ENCODE assay signal across 10 mouse cellular contexts in the genomic region with DNA sequence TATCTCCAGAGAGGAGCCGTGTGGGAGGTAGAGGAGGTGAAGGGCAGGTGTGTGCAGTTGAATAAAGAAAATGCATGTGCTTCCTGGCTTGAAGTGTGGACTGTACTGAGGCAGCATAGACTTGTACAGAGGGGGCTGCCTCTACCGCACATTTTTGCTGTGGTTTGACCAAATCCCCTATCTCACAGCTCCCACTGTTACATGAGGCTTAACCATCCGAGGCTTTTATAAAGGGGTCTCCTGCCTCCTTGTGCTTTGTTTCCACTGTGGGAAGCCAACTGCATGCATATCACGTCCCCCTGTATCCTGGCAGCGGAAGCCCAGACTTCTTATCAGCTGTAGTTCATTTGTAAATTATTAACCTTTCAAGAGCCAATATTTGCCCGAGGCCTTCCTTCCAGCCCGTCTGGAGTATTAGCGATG. TPM values are rescaled to one million over a fixed set of nuclear protein-coding genes. Genes with fewer than 3 reads are reported as not detected.
A peak's percentile ranks its signal among the peaks of the same experiment; 100 is the strongest.
DNase-seq lines count a peak whose midpoint lies in the region; ATAC-seq and TF ChIP-seq lines count a peak whose summit lies in the region.
"Had no signal": no experiment of that assay in that cellular context is flagged by ENCODE, and none has a peak within 500 bp of the region (broad histone marks: within the 10 kb centered on the region; RNA-seq: fewer than 3 reads in every experiment).

No protein-coding gene starts in this region.

- no peaks in the 10 kb centered on the region for H3K9me3 ChIP-seq in kidney, embryonic 14.5 days (ENCODE audit: control insufficient read depth, low read length)
- H3K9me3 ChIP-seq in hindbrain, embryonic 14.5 days (ENCODE audit: control insufficient read depth, low read length): no peaks in the 10 kb centered on the region
- no peaks in the 10 kb centered on the region for H3K9me3 ChIP-seq in liver, postnatal 0 days (ENCODE audit: low read length)

- no peaks in the 10 kb centered on the region for H3K27me3 ChIP-seq in kidney, embryonic 14.5 days (ENCODE audit: control insufficient read depth, insufficient read depth, low read length)
- no peaks in the 10 kb centered on the region for H3K27me3 ChIP-seq in hindbrain, embryonic 14.5 days (ENCODE audit: control insufficient read depth, insufficient read depth, low read length)
- no peaks in the 10 kb centered on the region for H3K27me3 ChIP-seq in liver, postnatal 0 days (ENCODE audit: insufficient read depth, low read length)
- no peaks in the 10 kb centered on the region for H3K27me3 ChIP-seq in small intestine, adult 2 months (ENCODE audit: control insufficient read depth, insufficient read depth, low read length)

- no peak for TF ChIP-seq POLR2A in small intestine, adult 2 months (IDR thresholded peaks at IDR 0.05; ENCODE audit: low read depth, low read length)

- DNase-seq in kidney, postnatal 10 days: no peak
- no peak for DNase-seq in hindbrain, embryonic 14.5 days (ENCODE audit: low spot score)
- DNase-seq in liver, postnatal 0 days: no peak
- no peak for DNase-seq in MN1 (ENCODE audit: low spot score)
- DNase-seq in spleen, adult 12 weeks (ENCODE audit: low spot score): no peak
- DNase-seq: cerebellum, adult 11-12 months; heart, adult 11 months had no signal

- H3K4me2 ChIP-seq in kidney, embryonic 14.5 days (replicated peaks; ENCODE audit: low read depth, low read length): no peak overlapping the region
- no peak overlapping the region for H3K4me2 ChIP-seq in hindbrain, embryonic 14.5 days (replicated peaks)
- H3K4me2 ChIP-seq in liver, postnatal 0 days (ENCODE audit: low read depth, low read length): peak overlapping the region; percentile 26; the same call in 1 of the 2 replicates

- no peak for TF ChIP-seq CTCF in liver, postnatal 0 days (IDR thresholded peaks at IDR 0.05; ENCODE audit: low read depth)
- TF ChIP-seq CTCF in small intestine, adult 2 months (IDR thresholded peaks at IDR 0.05; ENCODE audit: extremely low read depth, insufficient read length, insufficient replicate concordance, low read depth, low read length): no peak

- peaks cover 7% of the 10 kb centered on the region for H3K4me1 ChIP-seq in kidney, embryonic 14.5 days (ENCODE audit: control insufficient read depth, insufficient read depth, low read length)
- H3K4me1 ChIP-seq in hindbrain, embryonic 14.5 days (replicated peaks; ENCODE audit: control insufficient read depth, insufficient read depth, low read length): peaks cover 29% of the 10 kb centered on the region
- H3K4me1 ChIP-seq in liver, postnatal 0 days (ENCODE audit: insufficient read depth): peaks cover 10% of the 10 kb centered on the region
- peaks cover 21% of the 10 kb centered on the region for H3K4me1 ChIP-seq in small intestine, adult 2 months (ENCODE audit: control insufficient read depth, insufficient read depth, insufficient read length, low read length)

- TF ChIP-seq EP300 in liver, postnatal 0 days (IDR thresholded peaks at IDR 0.05; ENCODE audit: low read depth): no peak

- 55% methylated on average over 8 of the region's 8 CpGs for WGBS in kidney, embryonic 14.5 days
- WGBS in hindbrain, embryonic 14.5 days: 19% methylated on average over 8 of the region's 8 CpGs
- 25% methylated on average over 8 of the region's 8 CpGs for WGBS in liver, postnatal 0 days (ENCODE audit: insufficient replicate concordance)
- WGBS in small intestine, adult 2 months: 26% methylated on average over 8 of the region's 8 CpGs

- peak overlapping the region; percentile 71; the same call in 1 of the 2 replicates for H3K27ac ChIP-seq in kidney, embryonic 14.5 days (ENCODE audit: low read depth, low read length)
- peak overlapping the region; percentile 34 for H3K27ac ChIP-seq in hindbrain, embryonic 14.5 days
- H3K27ac ChIP-seq in liver, postnatal 0 days (ENCODE audit: low read depth): no peak overlapping the region
- peak overlapping the region; percentile 36; the same call in 1 of the 2 replicates for H3K27ac ChIP-seq in small intestine, adult 2 months (ENCODE audit: insufficient read depth, low read depth, low read length)

- ATAC-seq in kidney, embryonic 14.5 days (ENCODE audit: low FRiP score, low TSS enrichment): peak; percentile 60
- ATAC-seq in hindbrain, embryonic 14.5 days (ENCODE audit: low FRiP score): peak; percentile 55; the same call in 1 of the 2 replicates
- peak; percentile 38; the same call in 1 of the 2 replicates for ATAC-seq in liver, postnatal 0 days
- no peak for ATAC-seq in cerebellum, adult (ENCODE audit: insufficient number of reproducible peaks, low FRiP score, low TSS enrichment)

- H3K36me3 ChIP-seq in kidney, embryonic 14.5 days (ENCODE audit: control insufficient read depth, insufficient read depth, low read length): no peaks in the 10 kb centered on the region
- no peaks in the 10 kb centered on the region for H3K36me3 ChIP-seq in hindbrain, embryonic 14.5 days (replicated peaks; ENCODE audit: control insufficient read depth, insufficient read depth)
- H3K36me3 ChIP-seq in liver, postnatal 0 days (replicated peaks; ENCODE audit: insufficient read depth, low read length): no peaks in the 10 kb centered on the region
- H3K36me3 ChIP-seq in small intestine, adult 2 months (ENCODE audit: control insufficient read depth, insufficient read depth, low read length): no peaks in the 10 kb centered on the region

- no peak overlapping the region for H3K9ac ChIP-seq in kidney, embryonic 14.5 days (ENCODE audit: low read depth, low read length)
- H3K9ac ChIP-seq in hindbrain, embryonic 14.5 days: peak overlapping the region; percentile 1; the same call in 1 of the 2 replicates
- H3K9ac ChIP-seq in liver, postnatal 0 days (replicated peaks): no peak overlapping the region

- H3K4me3 ChIP-seq in kidney, embryonic 14.5 days (ENCODE audit: low read length): no peak overlapping the region
- H3K4me3 ChIP-seq in hindbrain, embryonic 14.5 days (replicated peaks; ENCODE audit: low read length): no peak overlapping the region
- H3K4me3 ChIP-seq in liver, postnatal 0 days (ENCODE audit: low read depth, low read length): no peak overlapping the region
- H3K4me3 ChIP-seq in small intestine, adult 2 months (ENCODE audit: low read depth, low read length): 0 out of 2 replicates have a peak overlapping the region, but pooled peaks have one; percentile 21

RNA-seq across cellular contexts. Expression of gene Camk1g, which starts 53.6 kb away (rescaled TPM):
- polyA plus RNA-seq in kidney, embryonic 14.5 days (2014; fragmentation: Nextera tagmentation; extraction: Ambion mirVana): 10.2 and 13.4 TPM in 2 replicates
- polyA plus RNA-seq in hindbrain, embryonic 14.5 days (2014; fragmentation: Nextera tagmentation; extraction: Ambion mirVana): 39.9 and 45.2 TPM in 2 replicates
- polyA plus RNA-seq in liver, postnatal 0 days (2015; fragmentation: Nextera tagmentation; extraction: Ambion mirVana): 0.15 and 0.24 TPM in 2 replicates
- polyA plus RNA-seq in small intestine, adult 2 months (2012; rRNA removed): 0.30 and 0.41 TPM in 2 replicates
